Mouse (Mus musculus) thymus, adult 2 months (tissue): ENCODE measurements around the gene Rassf8. TPM values are rescaled to one million over a fixed set of nuclear protein-coding genes. Genes with fewer than 3 reads are reported as not detected.
A peak's percentile ranks its signal among the peaks of the same experiment; 100 is the strongest.

ENCODE experiments used
- DNase-seq: peaks from one replicate; pipeline ENCODE4 v3.0.0; 2021
- H3K27ac ChIP-seq: fragments of 200-500 bp; 2 replicates; pipeline ENCODE4 v1.5.1; 2012; ENCODE audit warnings: low read length, control low read depth; ENCODE audit not compliant: control insufficient read depth, insufficient read depth
- H3K27me3 ChIP-seq: fragments of 200-500 bp; 2 replicates; pipeline ENCODE4 v1.6.1; 2012; ENCODE audit warnings: mild to moderate bottlenecking, low read length, moderate library complexity, mixed read lengths; ENCODE audit not compliant: control insufficient read depth, insufficient read depth
- H3K36me3 ChIP-seq: fragments of 200-500 bp; 2 replicates; pipeline ENCODE4 v1.6.1; 2012; ENCODE audit warnings: mild to moderate bottlenecking, low read length, moderate library complexity; ENCODE audit not compliant: control insufficient read depth, insufficient read depth
- H3K4me1 ChIP-seq: fragments of 200-500 bp; replicated peaks from 2 replicates; pipeline ENCODE4 v1.6.1; 2012; ENCODE audit warnings: low read length; ENCODE audit not compliant: control insufficient read depth, insufficient read depth
- H3K4me3 ChIP-seq: fragments of 200-500 bp; 2 replicates; pipeline ENCODE4 v1.5.1; 2012; ENCODE audit warnings: mild to moderate bottlenecking, low read length, control low read depth, moderate library complexity; ENCODE audit not compliant: control insufficient read depth, insufficient read depth
- CTCF ChIP-seq: fragments of 200-500 bp; IDR thresholded peaks from 2 replicates; pipeline ENCODE4 v1.5.1; 2012; ENCODE audit warnings: mild to moderate bottlenecking, control low read depth, low read length, moderate library complexity, borderline replicate concordance; ENCODE audit not compliant: control insufficient read depth, poor library complexity, insufficient read depth; ENCODE audit errors: extremely low read depth
- POLR2A ChIP-seq: fragments of 200-500 bp; IDR thresholded peaks from 2 replicates; pipeline ENCODE4 v1.6.1; 2012; ENCODE audit warnings: mild to moderate bottlenecking, low read length, control low read depth, moderate library complexity; ENCODE audit not compliant: control insufficient read depth, poor library complexity, insufficient read depth; ENCODE audit errors: extremely low read depth
- WGBS: fragments of 180-500 bp; shearing (Covaris S2); methylation state at CpG from one replicate; pipeline ENCODE4 v1.1.7; 2018; 5-methylcytosine and 5-hydroxymethylcytosine counted together
- polyA plus RNA-seq: library from polyadenylated mRNA; depleted of rRNA; stranded (reverse); fragments of >200 nt; gene quantifications from 2 replicates; pipeline ENCODE4 v1.2.3, GENCODE M21; 2012; rRNA removed

Gene Rassf8
- polyA plus RNA-seq: 3.0 and 5.3 TPM in 2 replicates

- H3K4me1 ChIP-seq: peaks cover 4% of the 10 kb centered on the region; the same call in 1 of the 2 replicates
- WGBS: 1% methylated on average over 60 of the region's 71 CpGs
- DNase-seq: peak; percentile 83
- TF ChIP-seq POLR2A (no peak), CTCF (no peak)
- H3K27me3 ChIP-seq: peaks cover 4% of the 10 kb centered on the region; the same call in 1 of the 2 replicates
- H3K4me3 ChIP-seq: peak within 1 kb of the TSS; percentile 51
- no peak within 1 kb of the TSS for H3K27ac ChIP-seq
- no peaks in the 10 kb centered on the region for H3K36me3 ChIP-seq
Observed at GRCm38 (mm10) chr6:145746132-145746849, at the start of gene Rassf8. Gene Rassf8 (plus strand): TSS chr6:145746748.

DNA sequence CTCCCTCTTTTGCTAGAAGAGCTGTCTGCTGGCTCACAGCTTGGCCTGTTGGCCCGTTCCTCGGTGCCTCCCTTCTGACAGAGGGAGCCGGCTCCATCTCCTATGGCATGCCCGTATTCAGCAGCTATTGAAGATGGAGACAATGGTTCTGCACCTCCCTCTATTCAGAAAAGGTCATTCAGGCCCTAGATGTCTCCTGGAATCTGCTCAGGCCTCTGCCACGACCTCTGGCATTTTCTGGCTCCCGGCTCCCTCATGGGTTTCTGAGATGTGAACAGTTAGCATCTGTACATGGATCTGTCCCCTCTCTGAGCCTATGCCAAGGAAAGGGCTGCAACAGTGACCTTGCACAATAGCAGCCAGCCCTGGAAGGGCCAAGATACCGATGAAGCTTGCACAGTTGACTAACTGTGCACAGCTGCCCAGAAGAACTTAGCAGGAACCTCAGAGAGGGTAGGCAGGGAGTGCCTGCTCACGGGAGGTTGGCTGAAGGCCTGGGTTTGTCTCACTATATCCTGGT lies 45.5 kb upstream of the Rassf8 start:
- no peaks in the 10 kb centered on the region for H3K27me3 ChIP-seq
- H3K4me3 ChIP-seq: no peak overlapping the region
- TF ChIP-seq POLR2A (no peak), CTCF (no peak)
- H3K36me3 ChIP-seq: no peaks in the 10 kb centered on the region
- 86% methylated on average over 8 of the region's 8 CpGs for WGBS
- DNase-seq: no peak
- no peak overlapping the region for H3K27ac ChIP-seq
- H3K4me1 ChIP-seq: no peaks in the 10 kb centered on the region

- Histone ChIP-seq H3K36me3 (no peaks in the 10 kb centered on the region), H3K4me3 (no peak overlapping the region), H3K4me1 (no peaks in the 10 kb centered on the region), H3K27ac (no peak overlapping the region), H3K27me3 (no peaks in the 10 kb centered on the region)
- TF ChIP-seq POLR2A (no peak), CTCF (no peak)
- WGBS: 94% methylated on average over 6 of the region's 6 CpGs
- DNase-seq: no peak
Observed at GRCm38 (mm10) chr6:145703667-145704066, 42.9 kb upstream of the Rassf8 start.

- WGBS: 91% methylated on average over 18 of the region's 18 CpGs
- Histone ChIP-seq H3K4me1 (no peaks in the 10 kb centered on the region), H3K27me3 (no peaks in the 10 kb centered on the region), H3K27ac (no peak overlapping the region), H3K4me3 (no peak overlapping the region), H3K36me3 (no peaks in the 10 kb centered on the region)
- no peak for TF ChIP-seq CTCF
- no peak for TF ChIP-seq POLR2A
- DNase-seq: no peak
Observed at GRCm38 (mm10) chr6:145709956-145710720, 36.4 kb upstream of the Rassf8 start.

GRCm38 (mm10) chr6:145710797-145711196 lies 35.8 kb upstream of the Rassf8 start:
- Histone ChIP-seq H3K4me1 (no peaks in the 10 kb centered on the region), H3K4me3 (no peak overlapping the region), H3K27me3 (no peaks in the 10 kb centered on the region), H3K27ac (no peak overlapping the region), H3K36me3 (no peaks in the 10 kb centered on the region)
- TF ChIP-seq POLR2A (no peak), CTCF (no peak)
- DNase-seq: no peak
- WGBS: 92% methylated on average over 3 of the region's 3 CpGs

- Histone ChIP-seq H3K27me3 (no peaks in the 10 kb centered on the region), H3K4me3 (no peak overlapping the region), H3K27ac (no peak overlapping the region), H3K36me3 (no peaks in the 10 kb centered on the region), H3K4me1 (no peaks in the 10 kb centered on the region)
- no peak for TF ChIP-seq CTCF
- no peak for TF ChIP-seq POLR2A
- DNase-seq: no peak
- WGBS: 89% methylated on average over 5 of the region's 5 CpGs
Observed at GRCm38 (mm10) chr6:145711320-145711719, 35.2 kb upstream of the Rassf8 start.
